Mouse (Mus musculus): ENCODE data around the gene Pik3ca. TPM values are rescaled to one million over a fixed set of nuclear protein-coding genes. Genes with fewer than 3 reads are reported as not detected.

Pik3ca gene
- polyA plus RNA-seq, 1 experiment from 2014 or later: 14.2 TPM

- H3K9ac ChIP-seq: no peak overlapping the region
- peaks cover 21% of the 10 kb centered on the region for H3K4me1 ChIP-seq
- no peak for ATAC-seq (ENCODE audit: low FRiP score)
- no peak overlapping the region for H3K27ac ChIP-seq
- no peaks in the 10 kb centered on the region for H3K9me3 ChIP-seq (replicated peaks)
- no peak overlapping the region for H3K4me2 ChIP-seq (replicated peaks)
- H3K36me3 ChIP-seq: peaks cover 28% of the 10 kb centered on the region
- H3K27me3 ChIP-seq: no peaks in the 10 kb centered on the region
- H3K4me3 ChIP-seq: no peak overlapping the region
Measured at GRCm38 (mm10) chr3:32513528-32513927, 116.1 kb downstream of the Pik3ca start.

Other genes starting within 250 kb of the Pik3ca start
- gene Zmat3, start 31.7 kb upstream of the Pik3ca start, polyA plus RNA-seq (2016; fragmentation: Nextera tagmentation; extraction: Ambion mirVana): 9.4 and 10.1 TPM in 2 replicates
- 0.12 and 0.13 TPM in 2 replicates for gene Kcnmb3, start 94.6 kb downstream of the Pik3ca start, polyA plus RNA-seq (2016; fragmentation: Nextera tagmentation; extraction: Ambion mirVana)
- 40.9 and 43.9 TPM in 2 replicates for gene Zfp639, start 112.6 kb downstream of the Pik3ca start, polyA plus RNA-seq (2016; fragmentation: Nextera tagmentation; extraction: Ambion mirVana)
- 48.4 and 55.3 TPM in 2 replicates for gene Mfn1, start 131.8 kb downstream of the Pik3ca start, polyA plus RNA-seq (2016; fragmentation: Nextera tagmentation; extraction: Ambion mirVana)
- gene Gnb4, start 218.9 kb downstream of the Pik3ca start, polyA plus RNA-seq (2016; fragmentation: Nextera tagmentation; extraction: Ambion mirVana): 55.0 and 60.0 TPM in 2 replicates